Mouse (Mus musculus) cortical plate, adult 2 months (tissue): ENCODE data around the gene Fam149b. TPM values are rescaled to one million over a fixed set of nuclear protein-coding genes. Genes with fewer than 3 reads are reported as not detected.

Experiments
- H3K27ac ChIP-seq: fragments of 200-500 bp; 2 replicates; pipeline ENCODE4 v1.5.1; 2012; ENCODE audit warnings: low read length, control low read depth, inconsistent platforms; ENCODE audit not compliant: insufficient read depth
- H3K4me1 ChIP-seq: fragments of 200-500 bp; 2 replicates; pipeline ENCODE4 v1.6.1; 2011; ENCODE audit warnings: low read length; ENCODE audit not compliant: control insufficient read depth, insufficient read depth
- H3K4me3 ChIP-seq: fragments of 200-500 bp; 2 replicates; pipeline ENCODE4 v1.5.1; 2011; ENCODE audit warnings: mild to moderate bottlenecking, low read length, control low read depth; ENCODE audit not compliant: insufficient read depth
- CTCF ChIP-seq: fragments of 200-500 bp; IDR thresholded peaks from 2 replicates; pipeline ENCODE4 v1.5.1; 2011; ENCODE audit warnings: mild to moderate bottlenecking, control low read depth, low read length; ENCODE audit not compliant: insufficient read depth; ENCODE audit errors: extremely low read depth
- POLR2A ChIP-seq: fragments of 200-500 bp; IDR thresholded peaks from 2 replicates; pipeline ENCODE4 v1.6.1; 2011; ENCODE audit warnings: mild to moderate bottlenecking, low read length, control low read depth; ENCODE audit not compliant: insufficient read depth; ENCODE audit errors: extremely low read depth
- polyA plus RNA-seq: library from polyadenylated mRNA; depleted of rRNA; stranded (reverse); fragments of >200 nt; gene quantifications from 2 replicates; pipeline ENCODE4 v1.2.3, GENCODE M21; 2012

The Fam149b gene
- polyA plus RNA-seq, 1 experiment, result 56.6 TPM

DNA sequence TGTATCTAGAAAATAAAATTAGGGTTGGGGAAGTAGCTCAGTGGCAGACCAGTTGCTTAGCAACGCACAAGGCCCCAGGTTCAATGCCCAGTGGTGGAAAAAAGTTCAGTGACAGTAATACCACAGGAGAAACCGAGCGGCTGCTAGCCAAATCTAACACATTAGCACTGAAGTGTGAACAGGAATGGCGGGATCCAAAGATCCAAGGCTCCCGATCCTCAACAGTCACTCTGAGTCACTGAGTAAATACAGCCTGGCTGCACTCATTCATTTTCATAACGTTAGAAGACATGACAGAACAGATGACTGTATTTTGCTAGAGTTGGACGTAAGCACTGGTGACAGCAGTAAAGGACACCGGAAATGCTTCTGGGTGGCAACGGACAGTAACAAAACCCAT, 2.1 kb upstream of the Fam149b start:
- H3K4me1 ChIP-seq, result 0 out of 2 replicates have a peak, but pooled peaks cover 4% of the 10 kb centered on the region
- no peak overlapping the region for H3K27ac ChIP-seq
- TF ChIP-seq POLR2A (no peak), CTCF (no peak)
- H3K4me3 ChIP-seq, result no peak overlapping the region

DNA sequence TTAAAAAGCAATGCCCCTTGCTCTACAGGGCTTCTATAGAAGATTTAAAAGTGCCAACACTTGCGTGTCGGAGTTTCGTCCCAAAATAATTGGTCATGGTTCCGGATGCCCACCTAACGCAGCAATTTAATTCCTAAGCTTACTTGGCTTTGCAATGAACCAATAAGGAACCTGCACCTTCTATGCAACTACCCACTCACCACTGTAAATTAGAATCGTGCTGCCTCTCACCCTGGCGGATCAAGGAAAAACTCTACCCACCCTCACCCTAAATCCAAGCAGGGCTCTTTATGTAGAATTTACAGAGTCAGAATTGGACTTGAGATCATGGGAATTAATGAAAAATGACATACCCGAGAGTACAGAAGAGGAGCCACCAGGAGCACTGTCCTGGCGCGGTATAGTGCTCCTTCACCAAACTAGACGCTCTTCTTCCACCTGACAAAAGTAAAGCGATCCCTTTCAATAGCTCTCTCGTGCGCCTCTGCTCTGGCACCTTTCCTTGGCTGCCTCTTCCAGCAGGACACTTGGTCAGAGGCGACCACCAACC, 446 bp upstream of the Fam149b start:
- no peak for TF ChIP-seq CTCF
- no peak for TF ChIP-seq POLR2A
- H3K27ac ChIP-seq, result no peak overlapping the region
- H3K4me3 ChIP-seq, result peak overlapping the region; percentile 87
- H3K4me1 ChIP-seq, result 0 out of 2 replicates have a peak, but pooled peaks cover 4% of the 10 kb centered on the region

DNA sequence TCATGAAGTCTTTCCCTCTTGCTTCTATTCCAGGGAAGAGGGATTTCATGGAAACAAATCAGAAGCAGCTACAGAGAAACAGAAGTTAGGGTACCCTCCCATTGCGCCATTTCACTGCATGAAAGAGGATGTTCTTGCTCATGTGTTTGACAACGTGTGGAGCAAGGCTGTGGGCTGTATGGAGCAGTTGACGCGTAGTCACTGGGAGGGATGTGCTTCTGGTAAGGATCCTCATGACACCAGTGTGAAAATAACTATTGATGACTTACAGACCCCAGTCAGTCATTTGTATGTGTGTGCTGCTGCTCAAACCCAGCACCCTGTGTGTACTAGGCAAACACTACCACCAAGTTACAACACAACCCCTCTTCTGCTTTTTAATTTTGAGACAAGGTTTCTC, 15.3 kb downstream of the Fam149b start:
- TF ChIP-seq POLR2A (no peak), CTCF (no peak)
- Histone ChIP-seq H3K27ac (no peak overlapping the region), H3K4me1 (no peaks in the 10 kb centered on the region), H3K4me3 (no peak overlapping the region)

DNA sequence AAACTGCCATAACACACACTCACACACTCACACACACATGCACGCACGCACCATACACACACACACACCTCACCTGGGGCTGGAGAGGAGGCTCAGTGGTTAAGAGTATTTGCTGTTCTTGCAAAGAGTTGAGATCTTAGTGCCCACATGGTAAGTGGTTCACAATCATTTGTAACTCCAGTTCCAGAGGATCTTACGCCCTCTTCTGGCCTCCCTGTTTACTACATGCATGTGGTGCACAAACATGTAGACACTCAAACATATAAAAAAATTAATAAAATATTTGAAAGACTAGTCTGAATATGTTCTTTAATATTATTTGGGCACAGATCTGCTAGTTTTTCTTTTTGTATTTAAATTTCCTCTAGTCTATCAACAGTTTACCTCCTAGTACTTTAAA, 20.3 kb downstream of the Fam149b start:
- no peaks in the 10 kb centered on the region for H3K4me1 ChIP-seq
- TF ChIP-seq CTCF (no peak), POLR2A (no peak)

DNA sequence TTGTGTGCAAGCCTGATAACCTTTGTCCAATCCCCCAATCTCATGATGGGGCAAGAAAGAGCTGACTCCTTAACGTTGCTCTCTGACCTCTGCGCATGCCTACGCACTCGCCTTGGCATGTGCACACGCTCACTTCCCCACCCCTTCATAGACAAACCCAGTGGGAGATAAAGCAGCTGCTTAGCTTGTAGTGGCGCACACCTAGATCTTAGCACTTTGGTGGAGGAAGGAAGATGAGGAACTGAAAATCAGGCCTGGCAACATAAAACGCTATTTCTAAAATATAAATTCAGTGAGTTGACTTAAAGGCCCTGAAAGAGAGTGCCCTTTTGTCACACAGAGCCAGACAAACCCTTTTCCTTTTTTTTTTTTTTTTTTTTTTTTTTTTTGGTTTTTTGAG, 22.8 kb downstream of the Fam149b start:
- no peak overlapping the region for H3K4me3 ChIP-seq
- TF ChIP-seq POLR2A (no peak), CTCF (no peak)
- no peaks in the 10 kb centered on the region for H3K4me1 ChIP-seq
- no peak overlapping the region for H3K27ac ChIP-seq

More for the DNA sequence above, 20.3 kb downstream of the Fam149b start:
- Histone ChIP-seq H3K4me3 (no peak overlapping the region), H3K27ac (no peak overlapping the region)

DNA sequence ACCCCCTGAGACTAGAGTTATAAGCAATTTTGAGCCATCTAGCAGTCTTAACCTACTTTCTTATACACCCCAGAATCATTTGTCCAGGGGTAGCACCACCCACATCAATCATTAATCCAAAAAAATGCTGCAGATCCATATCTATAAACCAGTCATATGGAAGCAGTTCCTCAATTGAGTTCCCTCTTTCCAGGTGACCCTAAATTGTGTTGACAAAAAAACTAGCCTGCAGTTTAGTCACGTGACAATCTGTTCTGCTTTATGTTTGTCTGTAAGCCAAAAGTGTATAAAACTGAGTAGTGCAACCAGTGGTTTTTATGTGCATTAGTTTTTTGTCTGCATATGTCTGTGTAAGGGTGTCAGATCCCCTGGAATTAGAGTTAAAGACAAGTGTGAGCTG, 23.9 kb downstream of the Fam149b start:
- no peaks in the 10 kb centered on the region for H3K4me1 ChIP-seq
- TF ChIP-seq POLR2A (no peak), CTCF (no peak)
- no peak overlapping the region for H3K27ac ChIP-seq
- no peak overlapping the region for H3K4me3 ChIP-seq

DNA sequence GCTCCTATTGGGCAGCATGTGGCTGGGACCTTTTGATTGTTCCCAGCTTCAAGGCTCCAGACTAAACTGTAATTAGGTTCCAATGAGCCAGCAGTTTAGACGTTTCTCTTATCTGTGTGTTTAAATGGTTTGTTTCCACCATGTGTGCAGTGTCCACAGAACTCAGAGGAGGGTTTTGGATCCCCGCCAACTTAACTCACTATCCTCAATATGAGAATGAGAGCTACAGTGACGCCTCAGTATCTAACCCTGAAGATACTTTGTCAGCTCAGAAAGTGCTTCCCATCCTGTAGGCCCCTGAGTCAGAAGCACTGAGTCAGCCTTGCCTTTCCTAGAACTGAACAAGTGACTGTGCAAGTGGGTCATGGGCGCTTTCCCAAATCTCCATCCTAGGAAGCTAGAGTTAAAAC, 29.2 kb downstream of the Fam149b start:
- Histone ChIP-seq H3K4me3 (no peak overlapping the region), H3K4me1 (no peaks in the 10 kb centered on the region), H3K27ac (no peak overlapping the region)
- TF ChIP-seq POLR2A (no peak), CTCF (no peak)

GRCm38 (mm10) chr14:20378313-20379061, 30.5 kb downstream of the Fam149b start:
- peak; percentile 37 for TF ChIP-seq CTCF
- TF ChIP-seq POLR2A, result no peak
- Histone ChIP-seq H3K4me3 (no peak overlapping the region), H3K27ac (no peak overlapping the region), H3K4me1 (no peaks in the 10 kb centered on the region)

DNA sequence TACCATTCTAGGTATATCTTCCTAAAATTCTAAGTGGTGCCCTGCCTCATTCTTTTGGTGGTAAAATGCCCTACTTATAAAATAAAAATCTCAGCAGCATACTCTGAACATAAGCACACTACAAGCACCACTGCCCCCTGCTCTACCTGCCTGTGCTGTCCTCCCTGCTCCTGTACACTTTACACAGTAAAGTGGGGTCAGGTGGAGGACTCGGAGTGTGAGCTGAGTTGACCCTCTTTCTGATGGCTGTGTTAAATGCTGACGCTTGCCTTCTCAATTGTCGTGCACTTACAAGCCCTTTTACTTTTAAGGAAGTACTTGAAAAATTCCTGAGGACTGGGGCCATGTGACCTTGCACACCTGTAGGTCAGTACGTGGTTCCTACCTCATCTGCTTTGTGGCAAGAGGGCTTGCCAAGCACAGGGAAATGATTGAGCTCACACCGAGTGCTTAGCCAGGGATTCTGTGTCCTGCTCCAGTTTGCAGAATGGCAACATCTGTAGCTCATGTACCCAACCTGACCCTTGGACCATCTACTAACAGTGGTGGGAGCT, 31.2 kb downstream of the Fam149b start:
- Histone ChIP-seq H3K4me3 (no peak overlapping the region), H3K27ac (no peak overlapping the region), H3K4me1 (no peaks in the 10 kb centered on the region)
- TF ChIP-seq POLR2A (no peak), CTCF (no peak)
